27 mouse cellular contexts compared by ENCODE assay signal in genomic region chr6:12397776-12398522, GRCm38 (mm10).
DNase-seq lines count a peak whose midpoint lies in the region; ATAC-seq lines count a peak whose summit lies in the region.
"Had no signal": no experiment of that assay in that cellular context is flagged by ENCODE, and none has a peak within 500 bp of the region (broad histone marks: within the 10 kb centered on the region; RNA-seq: fewer than 3 reads in every experiment).

No protein-coding gene starts in this region.

- peak overlapping the region; percentile 58; the same call in 1 of the 2 replicates for H3K27ac ChIP-seq in hindbrain, embryonic 13.5 days
- H3K27ac ChIP-seq in hindbrain, embryonic 12.5 days = no peak overlapping the region
- no peak overlapping the region for H3K27ac ChIP-seq in midbrain, embryonic 12.5 days (replicated peaks)
- no peak overlapping the region for H3K27ac ChIP-seq in midbrain, embryonic 15.5 days
- no peak overlapping the region for H3K27ac ChIP-seq in hindbrain, embryonic 16.5 days (ENCODE audit: low read depth, low read length)
- H3K27ac ChIP-seq in neural tube, embryonic 15.5 days (replicated peaks) = no peak overlapping the region
- H3K27ac ChIP-seq: embryonic facial prominence, embryonic 10.5 days; embryonic facial prominence, embryonic 13.5 days; forebrain, embryonic 12.5 days; forebrain, embryonic 15.5 days; heart, adult 2 months; heart, embryonic 10.5 days; heart, embryonic 13.5 days had no signal

- WGBS in hindbrain, embryonic 13.5 days = 80% methylated on average over 8 of the region's 8 CpGs
- WGBS in hindbrain, embryonic 12.5 days = 86% methylated on average over 8 of the region's 8 CpGs
- WGBS in midbrain, embryonic 12.5 days = 94% methylated on average over 8 of the region's 8 CpGs
- WGBS in midbrain, embryonic 15.5 days = 88% methylated on average over 8 of the region's 8 CpGs
- WGBS in hindbrain, embryonic 16.5 days = 72% methylated on average over 8 of the region's 8 CpGs
- WGBS in neural tube, embryonic 15.5 days = 67% methylated on average over 8 of the region's 8 CpGs

- no peaks in the 10 kb centered on the region for H3K27me3 ChIP-seq in hindbrain, embryonic 13.5 days
- H3K27me3 ChIP-seq in hindbrain, embryonic 12.5 days = no peaks in the 10 kb centered on the region
- H3K27me3 ChIP-seq in midbrain, embryonic 12.5 days = no peaks in the 10 kb centered on the region
- no peaks in the 10 kb centered on the region for H3K27me3 ChIP-seq in midbrain, embryonic 15.5 days (replicated peaks)
- H3K27me3 ChIP-seq in hindbrain, embryonic 16.5 days (replicated peaks; ENCODE audit: control insufficient read depth, insufficient read depth, low read length) = no peaks in the 10 kb centered on the region
- H3K27me3 ChIP-seq in neural tube, embryonic 15.5 days (replicated peaks) = no peaks in the 10 kb centered on the region
- H3K27me3 ChIP-seq: embryonic facial prominence, embryonic 13.5 days; forebrain, embryonic 12.5 days; forebrain, embryonic 15.5 days; heart, embryonic 13.5 days had no signal

- ATAC-seq in hindbrain, embryonic 13.5 days (ENCODE audit: low FRiP score) = peak; percentile 73
- ATAC-seq in hindbrain, embryonic 12.5 days (ENCODE audit: low FRiP score) = no peak
- ATAC-seq in midbrain, embryonic 12.5 days (ENCODE audit: low FRiP score, low read depth) = 0 out of 2 replicates have a peak, but pooled peaks have one; percentile 41
- no peak for ATAC-seq in midbrain, embryonic 15.5 days (replicated peaks)
- peak; percentile 48; the same call in 1 of the 2 replicates for ATAC-seq in hindbrain, embryonic 16.5 days
- peak; percentile 24; the same call in 1 of the 2 replicates for ATAC-seq in neural tube, embryonic 15.5 days (ENCODE audit: low FRiP score)
- ATAC-seq: activated CD4-positive, CD25-positive, alpha-beta regulatory T cell, adult 4 months; forebrain, embryonic 15.5 days had no signal

- no peak overlapping the region for H3K9ac ChIP-seq in hindbrain, embryonic 13.5 days
- H3K9ac ChIP-seq in hindbrain, embryonic 12.5 days = no peak overlapping the region
- H3K9ac ChIP-seq in midbrain, embryonic 12.5 days (replicated peaks) = no peak overlapping the region
- H3K9ac ChIP-seq in midbrain, embryonic 15.5 days = no peak overlapping the region
- H3K9ac ChIP-seq in hindbrain, embryonic 16.5 days (ENCODE audit: low read depth, low read length) = no peak overlapping the region
- H3K9ac ChIP-seq in neural tube, embryonic 15.5 days (replicated peaks) = no peak overlapping the region
- H3K9ac ChIP-seq: embryonic facial prominence, embryonic 13.5 days; forebrain, embryonic 12.5 days; forebrain, embryonic 15.5 days; heart, embryonic 13.5 days had no signal

- no peak for DNase-seq in right cerebral cortex, postnatal 14 days
- DNase-seq: adrenal gland, adult 8-10 months; adrenal gland, postnatal 25 days; cerebellum, adult 11-12 months; cerebellum, adult 8-10 months; cerebellum, postnatal 10 days; cerebellum, postnatal 36 days; embryo, embryonic 11 days; gastrocnemius, postnatal 10 days; gastrocnemius, postnatal 36 days; heart, adult 2 months; heart, postnatal 14 days; heart, postnatal 4 days had no signal

- no peak overlapping the region for H3K4me3 ChIP-seq in hindbrain, embryonic 13.5 days
- H3K4me3 ChIP-seq in hindbrain, embryonic 12.5 days = no peak overlapping the region
- H3K4me3 ChIP-seq in midbrain, embryonic 12.5 days = no peak overlapping the region
- no peak overlapping the region for H3K4me3 ChIP-seq in midbrain, embryonic 15.5 days
- H3K4me3 ChIP-seq in hindbrain, embryonic 16.5 days (ENCODE audit: low read length) = no peak overlapping the region
- H3K4me3 ChIP-seq in neural tube, embryonic 15.5 days (replicated peaks) = no peak overlapping the region
- H3K4me3 ChIP-seq: embryonic facial prominence, embryonic 10.5 days; embryonic facial prominence, embryonic 13.5 days; erythroblast, embryonic 14.5 days; forebrain, embryonic 12.5 days; forebrain, embryonic 15.5 days; heart, adult 2 months; heart, embryonic 10.5 days; heart, embryonic 13.5 days had no signal

- H3K4me1 ChIP-seq in hindbrain, embryonic 13.5 days (replicated peaks) = peaks cover 3% of the 10 kb centered on the region; the same call in 1 of the 2 replicates
- H3K4me1 ChIP-seq in hindbrain, embryonic 12.5 days = no peaks in the 10 kb centered on the region
- H3K4me1 ChIP-seq in midbrain, embryonic 12.5 days = no peaks in the 10 kb centered on the region
- H3K4me1 ChIP-seq in midbrain, embryonic 15.5 days = no peaks in the 10 kb centered on the region
- no peaks in the 10 kb centered on the region; the same call in 1 of the 2 replicates for H3K4me1 ChIP-seq in hindbrain, embryonic 16.5 days (ENCODE audit: control insufficient read depth, insufficient read depth, low read depth, low read length)
- no peaks in the 10 kb centered on the region for H3K4me1 ChIP-seq in neural tube, embryonic 15.5 days
- H3K4me1 ChIP-seq: embryonic facial prominence, embryonic 10.5 days; embryonic facial prominence, embryonic 13.5 days; forebrain, embryonic 12.5 days; forebrain, embryonic 15.5 days had no signal

- no peaks in the 10 kb centered on the region for H3K9me3 ChIP-seq in hindbrain, embryonic 13.5 days
- no peaks in the 10 kb centered on the region for H3K9me3 ChIP-seq in hindbrain, embryonic 12.5 days (replicated peaks)
- no peaks in the 10 kb centered on the region for H3K9me3 ChIP-seq in midbrain, embryonic 12.5 days
- H3K9me3 ChIP-seq in midbrain, embryonic 15.5 days = no peaks in the 10 kb centered on the region
- H3K9me3 ChIP-seq in hindbrain, embryonic 16.5 days (ENCODE audit: control insufficient read depth, low read length) = no peaks in the 10 kb centered on the region
- no peaks in the 10 kb centered on the region for H3K9me3 ChIP-seq in neural tube, embryonic 15.5 days (replicated peaks)
- H3K9me3 ChIP-seq: embryonic facial prominence, embryonic 10.5 days; embryonic facial prominence, embryonic 13.5 days; forebrain, embryonic 12.5 days; forebrain, embryonic 15.5 days; heart, embryonic 10.5 days; heart, embryonic 13.5 days had no signal

- H3K4me2 ChIP-seq in hindbrain, embryonic 13.5 days = no peak overlapping the region
- H3K4me2 ChIP-seq in hindbrain, embryonic 12.5 days (replicated peaks) = no peak overlapping the region
- no peak overlapping the region for H3K4me2 ChIP-seq in midbrain, embryonic 12.5 days (replicated peaks)
- no peak overlapping the region for H3K4me2 ChIP-seq in midbrain, embryonic 15.5 days
- no peak overlapping the region for H3K4me2 ChIP-seq in hindbrain, embryonic 16.5 days (ENCODE audit: low read length)
- H3K4me2 ChIP-seq in neural tube, embryonic 15.5 days = no peak overlapping the region
- H3K4me2 ChIP-seq: embryonic facial prominence, embryonic 13.5 days; forebrain, embryonic 12.5 days; forebrain, embryonic 15.5 days; heart, embryonic 13.5 days had no signal

- H3K36me3 ChIP-seq in hindbrain, embryonic 13.5 days = no peaks in the 10 kb centered on the region
- H3K36me3 ChIP-seq in hindbrain, embryonic 12.5 days = no peaks in the 10 kb centered on the region
- no peaks in the 10 kb centered on the region for H3K36me3 ChIP-seq in midbrain, embryonic 12.5 days
- no peaks in the 10 kb centered on the region for H3K36me3 ChIP-seq in midbrain, embryonic 15.5 days (replicated peaks)
- no peaks in the 10 kb centered on the region for H3K36me3 ChIP-seq in hindbrain, embryonic 16.5 days (ENCODE audit: control insufficient read depth, insufficient read depth, low read length)
- no peaks in the 10 kb centered on the region for H3K36me3 ChIP-seq in neural tube, embryonic 15.5 days
- H3K36me3 ChIP-seq: embryonic facial prominence, embryonic 10.5 days; embryonic facial prominence, embryonic 13.5 days; forebrain, embryonic 12.5 days; forebrain, embryonic 15.5 days; heart, embryonic 10.5 days; heart, embryonic 13.5 days had no signal

Comparison
In these comparisons a context has a peak if more than half of its experiments do, and no peak if none do; other contexts are left out.
1. ATAC-seq: peak in hindbrain, embryonic 13.5 days (single experiment), midbrain, embryonic 12.5 days (single experiment), hindbrain, embryonic 16.5 days (single experiment) and neural tube, embryonic 15.5 days (single experiment); none in hindbrain, embryonic 12.5 days (single experiment) and midbrain, embryonic 15.5 days (single experiment).